Mouse (Mus musculus) cerebellum, postnatal 14 days (tissue): ENCODE results near the gene Fgf12.

Source experiments
- DNase-seq, 2 experiments: peaks; one replicate each; pipeline ENCODE4 v3.0.0; 2021; ENCODE audit warnings: mixed read lengths in 2 of 2

Gene Fgf12

DNA sequence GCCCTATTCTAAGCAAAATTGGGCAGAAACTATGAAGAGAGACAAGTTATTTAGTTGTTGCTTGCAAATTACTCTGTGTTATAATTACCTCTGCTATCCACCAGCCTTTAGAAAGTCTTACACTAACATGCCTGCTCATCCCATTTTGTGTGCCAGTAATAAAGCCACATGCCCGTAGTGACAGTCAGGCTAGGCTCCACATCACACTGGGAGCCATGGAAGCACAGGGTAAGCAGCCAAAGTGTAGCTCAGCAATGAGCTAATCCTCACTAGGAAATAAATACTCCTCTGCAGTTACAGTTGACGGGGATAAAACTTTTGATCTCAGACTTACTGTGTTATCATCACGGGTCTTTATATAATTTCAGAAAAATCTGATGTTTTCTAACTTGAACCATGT is 298.0 kb downstream of the Fgf12 start:
- peak; percentile 41 to 65 for DNase-seq

- DNase-seq = peak in 1 of 2 experiments; percentile 32
These were observed 305.8 kb downstream of the Fgf12 start for GRCm38 (mm10) chr16:28447114-28447455.

- DNase-seq = peak; percentile 58 to 75
These were observed 306.3 kb downstream of the Fgf12 start for GRCm38 (mm10) chr16:28446334-28447113.

DNA sequence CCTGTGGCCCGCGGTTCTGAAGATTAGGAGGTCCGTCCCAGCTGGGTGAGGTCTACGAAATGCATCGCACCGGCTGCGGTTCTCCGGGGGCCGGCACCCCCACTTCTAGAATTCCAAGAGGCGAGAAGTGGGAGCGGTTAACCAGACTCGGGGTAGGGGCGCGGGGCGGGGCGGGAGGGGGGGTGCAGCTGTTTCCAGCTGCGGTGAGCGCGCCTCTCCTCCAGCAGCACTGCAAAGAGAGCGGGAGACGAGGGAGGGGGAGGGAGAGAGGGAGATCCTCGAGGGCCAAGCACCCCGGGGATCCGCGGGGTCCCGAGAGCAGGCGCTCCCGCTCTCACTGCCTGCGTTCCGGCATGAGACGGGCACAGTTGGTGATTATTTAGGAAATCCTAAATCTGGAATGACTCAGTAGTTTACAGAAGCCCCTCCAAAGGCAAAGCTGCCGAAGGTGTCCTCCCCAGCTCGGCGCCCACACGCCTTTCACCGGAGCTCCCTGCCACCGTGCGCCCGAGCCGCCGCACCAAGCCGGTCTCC is 307.0 kb downstream of the Fgf12 start:
- peak in 1 of 2 experiments; percentile 32 for DNase-seq

DNA sequence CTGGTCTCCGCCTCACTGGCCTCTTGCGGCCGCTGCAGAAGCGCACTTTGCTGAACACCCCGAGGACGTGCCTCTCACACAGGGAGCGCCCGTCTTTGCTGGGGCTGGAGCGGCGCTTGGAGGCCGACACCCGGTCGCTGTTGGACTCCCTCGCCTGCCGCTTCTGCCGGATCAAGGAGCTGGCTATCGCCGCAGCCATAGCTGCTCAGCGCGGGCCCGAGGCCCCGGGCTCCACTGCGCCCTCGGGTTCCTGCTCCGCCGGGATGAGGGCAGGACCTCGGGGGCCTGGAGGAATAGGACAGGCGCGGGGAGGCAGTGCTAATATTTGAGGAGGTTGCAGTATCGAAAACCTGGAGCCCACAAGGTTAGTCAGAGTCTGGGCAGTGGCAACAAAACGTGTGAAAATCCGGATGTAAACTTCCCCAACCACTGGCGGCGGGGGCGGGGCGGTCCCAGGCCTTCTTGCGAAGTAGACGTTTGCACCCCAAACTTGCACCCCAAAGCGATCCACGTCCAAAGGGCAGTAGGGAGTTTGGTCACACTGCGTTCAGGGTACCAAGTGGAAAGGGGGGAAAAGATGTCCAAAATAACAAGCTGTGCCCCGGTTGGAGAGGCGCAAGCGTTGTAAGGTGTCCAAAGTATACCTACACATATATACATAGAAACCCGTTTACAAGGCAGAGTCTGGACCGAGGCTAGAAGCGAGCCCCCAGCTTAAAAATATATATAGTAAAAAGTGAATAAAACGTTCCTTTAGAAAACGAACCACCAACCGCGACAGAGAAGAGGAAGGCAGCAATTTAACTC is 307.7 kb downstream of the Fgf12 start:
- DNase-seq = peak; percentile 58 to 69

GRCm38 (mm10) chr16:28421617-28422016 is 331.3 kb downstream of the Fgf12 start:
- DNase-seq = no peak

DNA sequence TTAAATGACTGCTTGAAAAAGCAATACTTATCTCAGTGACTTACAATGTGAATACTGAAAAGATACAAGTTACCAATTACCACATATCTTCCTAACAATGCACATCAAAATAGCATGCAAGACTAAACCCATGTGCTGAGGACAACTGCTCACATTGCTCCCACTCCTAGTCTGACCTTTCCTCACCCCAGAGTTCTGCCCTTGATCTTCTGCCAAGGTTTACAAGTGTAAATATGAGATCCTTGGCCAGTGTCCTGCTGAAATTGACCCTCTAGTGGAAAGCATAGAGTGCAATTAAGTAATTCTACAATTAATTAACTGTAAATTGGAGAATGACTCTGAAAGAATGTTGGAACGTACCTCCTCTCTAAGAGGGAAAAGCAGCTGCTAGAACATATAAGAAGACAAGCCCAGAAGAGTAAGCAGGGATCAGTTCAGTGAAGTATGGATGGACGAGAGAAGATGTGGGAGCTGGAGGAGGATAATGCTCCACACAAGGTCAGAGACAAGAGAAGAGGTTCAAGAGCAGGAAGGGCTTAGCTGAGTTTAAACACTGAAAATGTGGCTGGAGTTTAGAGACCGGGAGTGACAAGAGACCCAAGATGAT is 333.1 kb downstream of the Fgf12 start:
- no peak for DNase-seq

DNA sequence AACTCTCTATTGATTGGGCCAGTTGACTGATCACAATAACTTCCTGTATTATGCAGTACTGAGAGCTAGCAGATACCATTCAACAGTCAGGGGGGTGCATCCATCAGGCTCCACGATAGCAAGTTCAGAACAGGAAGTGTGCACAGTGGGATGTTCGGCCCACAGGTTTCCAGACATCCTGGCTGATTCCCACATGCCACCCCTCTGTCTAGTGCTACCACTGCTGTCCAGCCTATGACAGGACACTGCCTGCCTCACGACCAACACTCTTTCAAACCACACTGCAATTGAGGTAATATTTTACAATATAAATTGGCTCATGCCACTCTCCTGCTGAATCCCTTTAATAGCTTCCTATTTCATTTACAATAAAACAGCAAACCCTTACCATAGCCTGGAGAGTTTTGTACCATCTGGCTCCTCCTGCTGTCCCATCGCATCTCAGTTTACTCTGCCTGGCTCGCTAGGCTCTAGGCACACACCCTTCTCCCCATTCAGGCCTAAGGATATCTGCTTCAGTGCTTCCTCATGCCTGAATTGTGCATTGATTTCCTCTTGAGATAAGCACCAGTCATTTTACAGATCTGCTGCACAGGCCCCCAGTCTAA is 341.6 kb downstream of the Fgf12 start:
- no peak for DNase-seq

- no peak for DNase-seq
These were observed 344.6 kb downstream of the Fgf12 start for GRCm38 (mm10) chr16:28408294-28408693.

DNA sequence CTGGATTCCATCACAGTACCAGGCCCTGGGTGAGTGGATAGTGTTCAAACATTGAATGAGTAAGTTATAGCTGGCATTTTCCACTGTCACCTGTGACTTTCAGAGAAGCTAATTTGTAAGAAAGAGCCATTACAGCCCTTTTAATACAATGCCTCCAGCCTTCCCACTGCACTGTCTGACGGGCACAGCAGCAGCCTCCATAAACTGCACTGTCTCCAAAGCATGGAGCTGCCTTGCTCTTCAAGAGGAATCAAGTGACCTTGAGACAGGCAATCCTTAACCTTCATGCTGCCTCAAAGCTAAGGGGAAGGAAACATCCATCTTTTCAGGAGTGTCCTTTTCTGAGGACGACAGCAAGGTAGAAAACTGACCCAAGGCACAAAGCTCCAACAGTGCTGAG is 345.0 kb downstream of the Fgf12 start:
- no peak for DNase-seq

GRCm38 (mm10) chr16:28404156-28404555 is 348.7 kb downstream of the Fgf12 start:
- no peak for DNase-seq

DNA sequence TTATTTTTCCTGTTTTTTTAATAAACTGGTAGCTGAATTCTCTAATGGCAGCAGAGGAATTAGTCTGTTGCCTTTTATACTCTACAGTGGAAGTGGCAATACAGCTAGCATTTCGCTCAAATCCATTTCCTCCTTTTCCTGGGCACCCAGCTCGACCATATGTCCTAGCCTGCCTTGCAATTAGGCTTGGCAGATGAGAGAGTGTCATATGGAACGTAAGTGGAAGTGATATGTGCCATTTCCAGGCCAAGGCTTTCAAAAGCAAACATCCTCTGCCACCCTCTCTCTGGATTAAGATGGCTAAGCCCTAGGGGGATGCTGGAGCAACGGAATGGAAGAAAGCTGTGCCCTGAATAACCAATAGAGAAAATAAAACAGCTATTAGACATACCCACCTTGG is 350.2 kb downstream of the Fgf12 start:
- DNase-seq = peak; percentile 54 to 76

DNA sequence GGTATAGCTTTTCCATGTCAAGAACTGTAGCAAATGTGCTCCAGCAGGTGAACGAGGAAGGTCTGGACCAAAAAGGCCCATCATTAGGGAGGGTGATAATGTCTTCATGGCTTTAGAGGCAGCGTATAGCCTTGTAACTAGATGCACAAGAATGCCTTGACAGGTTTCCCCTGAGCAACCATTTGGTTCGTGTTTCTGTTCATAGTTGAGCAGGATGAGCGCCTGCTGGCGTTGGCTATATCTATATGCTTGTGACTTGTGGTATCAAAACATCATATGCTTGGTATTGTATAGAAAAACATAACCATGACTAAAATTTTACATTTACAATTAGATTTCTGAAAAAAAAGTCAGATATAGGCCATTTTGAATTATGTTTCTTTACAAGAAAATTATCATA is 361.6 kb downstream of the Fgf12 start:
- no peak for DNase-seq

DNA sequence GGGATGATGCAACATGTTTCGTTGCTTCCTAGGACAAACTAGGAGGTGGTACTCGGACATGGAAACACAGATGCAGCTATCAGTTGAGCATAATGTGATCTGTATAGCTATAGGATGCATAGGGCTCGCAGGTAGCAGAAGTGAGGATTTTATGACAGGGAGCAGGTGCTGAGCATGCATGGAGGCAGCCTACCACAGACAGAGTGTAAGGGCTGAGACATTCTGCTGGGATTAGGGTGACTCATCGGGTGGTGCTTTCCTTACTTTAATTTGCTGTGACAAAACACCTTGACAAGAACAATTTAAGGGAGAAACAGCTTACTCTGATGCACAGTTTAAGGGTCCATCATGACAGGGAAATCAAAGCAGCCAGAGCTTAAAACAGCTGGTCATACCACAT is 363.8 kb downstream of the Fgf12 start:
- DNase-seq = no peak

DNA sequence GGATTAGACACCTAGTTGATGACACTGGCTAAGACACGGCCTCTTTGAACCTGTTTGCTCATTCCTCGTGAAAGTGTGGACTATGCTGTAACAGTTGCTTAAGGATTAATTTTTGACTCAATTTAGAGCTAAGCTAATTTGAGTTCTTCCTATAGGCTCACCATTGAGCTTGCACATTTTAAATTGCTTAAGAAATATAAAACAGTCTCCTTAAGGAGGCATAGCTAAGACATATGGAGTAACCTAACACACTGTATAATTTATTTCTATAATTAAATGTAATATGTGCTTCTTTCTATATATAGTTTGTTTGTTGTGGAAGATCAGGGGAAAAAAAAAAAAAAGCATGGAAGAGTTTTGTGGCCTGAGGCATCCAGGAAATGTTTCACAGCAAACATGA is 378.1 kb downstream of the Fgf12 start:
- no peak for DNase-seq

GRCm38 (mm10) chr16:28373311-28373710 is 379.6 kb downstream of the Fgf12 start:
- no peak for DNase-seq

DNA sequence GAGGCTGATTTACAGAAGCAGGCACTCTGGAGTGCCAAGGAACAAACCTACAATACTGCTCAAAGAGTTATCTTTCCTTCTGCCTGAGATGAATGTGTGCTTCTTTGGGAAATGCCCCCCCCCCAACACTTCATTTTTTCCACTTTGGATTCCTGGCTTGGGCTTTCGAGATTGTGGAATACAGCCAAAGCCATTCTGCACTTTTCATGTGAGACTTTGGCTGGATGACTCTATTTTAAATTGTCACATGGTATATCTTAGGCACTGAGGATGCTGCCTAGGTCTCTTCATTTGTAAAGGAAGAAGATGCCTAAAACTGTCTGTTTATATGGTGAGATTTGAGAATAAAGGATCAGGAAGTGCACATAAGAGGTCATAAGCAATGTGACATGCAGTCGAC is 402.2 kb downstream of the Fgf12 start:
- no peak for DNase-seq

- peak; percentile 17 to 21 for DNase-seq
These were observed 407.5 kb downstream of the Fgf12 start for GRCm38 (mm10) chr16:28345323-28345722.

DNA sequence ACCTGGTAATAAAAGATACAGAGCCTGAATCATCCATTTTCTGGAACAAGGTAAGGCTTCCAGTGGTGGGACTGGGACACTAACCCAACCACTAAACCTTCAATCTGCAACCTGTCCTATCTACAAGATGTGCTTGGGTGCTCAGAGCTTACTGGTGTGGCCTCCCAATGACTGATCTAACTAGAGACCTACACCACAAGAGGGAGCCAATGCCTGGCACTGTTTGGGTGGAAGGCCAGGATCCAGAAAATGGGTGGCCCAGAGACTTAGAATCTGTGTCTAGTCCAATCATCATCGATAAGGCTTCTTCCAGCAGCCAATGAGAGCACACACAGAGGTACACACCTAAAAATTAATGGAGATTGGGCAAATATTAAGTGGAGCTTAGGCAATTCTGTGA is 414.9 kb downstream of the Fgf12 start:
- peak in 1 of 2 experiments; percentile 20 for DNase-seq

GRCm38 (mm10) chr16:28336700-28337099 is 416.2 kb downstream of the Fgf12 start:
- no peak for DNase-seq

GRCm38 (mm10) chr16:28335025-28335424 is 417.8 kb downstream of the Fgf12 start:
- DNase-seq = no peak

DNA sequence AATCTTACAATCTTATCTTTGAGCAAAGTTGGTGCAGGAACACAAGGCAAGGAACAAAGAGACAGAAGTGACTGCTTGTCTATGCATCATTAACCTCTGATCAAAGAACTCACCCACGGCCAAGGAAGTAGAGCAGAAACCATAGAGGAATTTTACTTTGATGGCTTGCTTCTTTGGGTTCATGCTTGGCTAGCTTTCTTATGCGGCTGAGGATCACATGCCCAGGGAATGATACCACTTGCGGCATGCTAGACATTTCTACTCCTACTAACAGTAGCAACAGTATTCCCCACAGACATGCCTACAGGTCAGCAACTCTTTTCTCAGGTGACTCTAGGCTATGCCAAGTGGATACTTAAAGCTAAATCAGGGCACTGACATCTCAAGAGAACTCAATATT is 429.3 kb downstream of the Fgf12 start:
- no peak for DNase-seq

DNA sequence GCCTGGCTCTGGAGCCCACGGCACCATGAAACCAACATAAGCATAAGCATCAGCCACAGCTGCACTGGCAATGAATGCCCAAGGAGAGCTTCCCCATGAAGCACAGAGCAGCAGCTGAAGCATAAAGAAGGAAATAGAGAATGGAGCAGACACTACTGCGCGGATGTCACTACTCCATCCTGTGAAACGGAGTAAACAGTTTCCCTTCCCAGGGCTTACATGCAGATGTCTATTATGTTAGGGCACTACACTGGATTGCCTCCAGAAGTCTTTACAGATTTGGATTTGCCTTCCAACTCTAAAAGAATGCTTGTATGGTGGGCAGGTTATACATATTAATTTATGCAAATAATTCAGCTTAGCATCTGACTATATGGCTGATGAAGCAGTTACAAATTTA is 441.2 kb downstream of the Fgf12 start:
- no peak for DNase-seq
